Mouse (Mus musculus): ENCODE measurements around the gene Icosl. TPM values are rescaled to one million over a fixed set of nuclear protein-coding genes. Genes with fewer than 3 reads are reported as not detected.

Icosl gene
- polyA plus RNA-seq, 1 experiment from 2014 or later = 4.8 TPM

- Histone ChIP-seq H3K9me3 (no peaks in the 10 kb centered on the region), H3K27ac (no peak overlapping the region), H3K4me2 (replicated peaks) (no peak overlapping the region), H3K27me3 (replicated peaks) (0 out of 2 replicates have a peak, but pooled peaks cover 6% of the 10 kb centered on the region), H3K4me3 (replicated peaks) (no peak overlapping the region), H3K9ac (no peak overlapping the region), H3K36me3 (no peaks in the 10 kb centered on the region), H3K4me1 (replicated peaks) (peaks cover 10% of the 10 kb centered on the region)
- 83% methylated on average over 4 of the region's 4 CpGs for WGBS
- no peak for ATAC-seq
Observed at GRCm38 (mm10) chr10:78046388-78046787, 22.7 kb upstream of the Icosl start.

GRCm38 (mm10) chr10:78048061-78048730 is 20.9 kb upstream of the Icosl start:
- H3K4me2 ChIP-seq (replicated peaks) = no peak overlapping the region
- WGBS = 79% methylated on average over 9 of the region's 10 CpGs

GRCm38 (mm10) chr10:78049519-78050035 is 19.5 kb upstream of the Icosl start:
- H3K27me3 ChIP-seq (replicated peaks) = no peaks in the 10 kb centered on the region
- H3K9me3 ChIP-seq = no peaks in the 10 kb centered on the region
- no peak overlapping the region for H3K4me3 ChIP-seq (replicated peaks)
- H3K9ac ChIP-seq = no peak overlapping the region
- ATAC-seq = no peak
- H3K4me2 ChIP-seq (replicated peaks) = no peak overlapping the region
- no peaks in the 10 kb centered on the region for H3K4me1 ChIP-seq (replicated peaks)
- H3K36me3 ChIP-seq = no peaks in the 10 kb centered on the region
- no peak overlapping the region for H3K27ac ChIP-seq
- WGBS = 51% methylated on average over 11 of the region's 11 CpGs

More at GRCm38 (mm10) chr10:78048061-78048730, 20.9 kb upstream of the Icosl start:
- no peaks in the 10 kb centered on the region for H3K9me3 ChIP-seq
- no peak overlapping the region for H3K9ac ChIP-seq
- no peak overlapping the region for H3K27ac ChIP-seq
- H3K27me3 ChIP-seq (replicated peaks) = 0 out of 2 replicates have a peak, but pooled peaks cover 2% of the 10 kb centered on the region
- H3K4me3 ChIP-seq (replicated peaks) = no peak overlapping the region
- H3K36me3 ChIP-seq = no peaks in the 10 kb centered on the region
- no peak for ATAC-seq
- H3K4me1 ChIP-seq (replicated peaks) = peaks cover 6% of the 10 kb centered on the region

- Histone ChIP-seq H3K9ac (no peak overlapping the region), H3K4me1 (replicated peaks) (no peaks in the 10 kb centered on the region), H3K36me3 (no peaks in the 10 kb centered on the region), H3K9me3 (no peaks in the 10 kb centered on the region), H3K27ac (no peak overlapping the region), H3K4me3 (replicated peaks) (no peak overlapping the region), H3K27me3 (replicated peaks) (no peaks in the 10 kb centered on the region), H3K4me2 (replicated peaks) (no peak overlapping the region)
- 60% methylated on average over 19 of the region's 19 CpGs for WGBS
- ATAC-seq = 0 out of 2 replicates have a peak, but pooled peaks have one; percentile 23
Observed at GRCm38 (mm10) chr10:78054633-78055565, 14.2 kb upstream of the Icosl start.

GRCm38 (mm10) chr10:78057056-78057455 is 12.0 kb upstream of the Icosl start:
- no peak for ATAC-seq
- H3K36me3 ChIP-seq = no peaks in the 10 kb centered on the region
- H3K9ac ChIP-seq = no peak overlapping the region
- H3K9me3 ChIP-seq = no peaks in the 10 kb centered on the region
- WGBS = 87% methylated on average over 8 of the region's 8 CpGs
- H3K4me1 ChIP-seq (replicated peaks) = no peaks in the 10 kb centered on the region
- H3K4me3 ChIP-seq (replicated peaks) = no peak overlapping the region
- H3K27ac ChIP-seq = no peak overlapping the region
- H3K4me2 ChIP-seq (replicated peaks) = no peak overlapping the region
- H3K27me3 ChIP-seq (replicated peaks) = no peaks in the 10 kb centered on the region

GRCm38 (mm10) chr10:78063122-78063521 is 6.0 kb upstream of the Icosl start:
- Histone ChIP-seq H3K4me3 (replicated peaks) (no peak overlapping the region), H3K36me3 (no peaks in the 10 kb centered on the region), H3K27me3 (replicated peaks) (peaks cover 4% of the 10 kb centered on the region; the same call in 1 of the 2 replicates), H3K4me1 (replicated peaks) (peaks cover 4% of the 10 kb centered on the region; the same call in 1 of the 2 replicates), H3K9ac (no peak overlapping the region), H3K27ac (no peak overlapping the region), H3K9me3 (no peaks in the 10 kb centered on the region), H3K4me2 (replicated peaks) (no peak overlapping the region)
- ATAC-seq = no peak
- 78% methylated on average over 9 of the region's 9 CpGs for WGBS

GRCm38 (mm10) chr10:78067226-78067625 is 1.9 kb upstream of the Icosl start:
- ATAC-seq = peak; percentile 34
- 26% methylated on average over 4 of the region's 4 CpGs for WGBS

GRCm38 (mm10) chr10:78068541-78068940 is 561 bp upstream of the Icosl start:
- ATAC-seq = 0 out of 2 replicates have a peak, but pooled peaks have one; percentile 4
- 14% methylated on average over 11 of the region's 11 CpGs for WGBS

More at GRCm38 (mm10) chr10:78067226-78067625, 1.9 kb upstream of the Icosl start:
- H3K4me1 ChIP-seq (replicated peaks) = peaks cover 12% of the 10 kb centered on the region
- no peak overlapping the region for H3K4me3 ChIP-seq (replicated peaks)
- no peaks in the 10 kb centered on the region for H3K36me3 ChIP-seq
- no peak overlapping the region for H3K9ac ChIP-seq
- H3K27me3 ChIP-seq (replicated peaks) = peaks cover 8% of the 10 kb centered on the region; the same call in 1 of the 2 replicates
- no peak overlapping the region for H3K4me2 ChIP-seq (replicated peaks)
- H3K27ac ChIP-seq = no peak overlapping the region
- no peaks in the 10 kb centered on the region for H3K9me3 ChIP-seq

GRCm38 (mm10) chr10:78074151-78074550 is 5.0 kb downstream of the Icosl start:
- Histone ChIP-seq H3K27me3 (replicated peaks) (no peaks in the 10 kb centered on the region), H3K4me2 (replicated peaks) (no peak overlapping the region), H3K27ac (no peak overlapping the region), H3K4me1 (replicated peaks) (peaks cover 5% of the 10 kb centered on the region; the same call in 1 of the 2 replicates), H3K36me3 (no peaks in the 10 kb centered on the region), H3K9me3 (no peaks in the 10 kb centered on the region), H3K4me3 (replicated peaks) (no peak overlapping the region), H3K9ac (no peak overlapping the region)
- 84% methylated on average over 4 of the region's 4 CpGs for WGBS
- no peak for ATAC-seq

More at GRCm38 (mm10) chr10:78068541-78068940, 561 bp upstream of the Icosl start:
- peak overlapping the region; percentile 28; the same call in 1 of the 2 replicates for H3K9ac ChIP-seq
- no peaks in the 10 kb centered on the region for H3K9me3 ChIP-seq
- no peaks in the 10 kb centered on the region for H3K36me3 ChIP-seq
- peaks cover 8% of the 10 kb centered on the region; the same call in 1 of the 2 replicates for H3K27me3 ChIP-seq (replicated peaks)
- peaks cover 12% of the 10 kb centered on the region for H3K4me1 ChIP-seq (replicated peaks)
- H3K4me2 ChIP-seq (replicated peaks) = peak overlapping the region; percentile 98
- H3K27ac ChIP-seq = no peak overlapping the region
- peak overlapping the region; percentile 70 for H3K4me3 ChIP-seq (replicated peaks)

- WGBS = 74% methylated on average over 11 of the region's 11 CpGs
- Histone ChIP-seq H3K9me3 (no peaks in the 10 kb centered on the region), H3K27me3 (replicated peaks) (no peaks in the 10 kb centered on the region), H3K27ac (no peak overlapping the region), H3K4me1 (replicated peaks) (peaks cover 1% of the 10 kb centered on the region; the same call in 1 of the 2 replicates), H3K36me3 (no peaks in the 10 kb centered on the region), H3K4me2 (replicated peaks) (no peak overlapping the region), H3K9ac (no peak overlapping the region), H3K4me3 (replicated peaks) (no peak overlapping the region)
- no peak for ATAC-seq
Observed at GRCm38 (mm10) chr10:78074977-78075376, 5.9 kb downstream of the Icosl start.

GRCm38 (mm10) chr10:78077862-78078261 is 8.8 kb downstream of the Icosl start:
- Histone ChIP-seq H3K4me3 (replicated peaks) (no peak overlapping the region), H3K9me3 (no peaks in the 10 kb centered on the region), H3K9ac (no peak overlapping the region), H3K27ac (no peak overlapping the region), H3K36me3 (no peaks in the 10 kb centered on the region), H3K4me1 (replicated peaks) (no peaks in the 10 kb centered on the region), H3K27me3 (replicated peaks) (no peaks in the 10 kb centered on the region), H3K4me2 (replicated peaks) (no peak overlapping the region)
- 76% methylated on average over 9 of the region's 9 CpGs for WGBS
- ATAC-seq = no peak

GRCm38 (mm10) chr10:78078276-78078675 is 9.2 kb downstream of the Icosl start:
- no peak overlapping the region for H3K4me3 ChIP-seq (replicated peaks)
- no peaks in the 10 kb centered on the region for H3K4me1 ChIP-seq (replicated peaks)
- no peaks in the 10 kb centered on the region for H3K36me3 ChIP-seq
- no peak overlapping the region for H3K27ac ChIP-seq
- WGBS = 79% methylated on average over 5 of the region's 5 CpGs
- H3K4me2 ChIP-seq (replicated peaks) = no peak overlapping the region
- no peaks in the 10 kb centered on the region for H3K9me3 ChIP-seq
- no peak for ATAC-seq
- no peaks in the 10 kb centered on the region for H3K27me3 ChIP-seq (replicated peaks)
- H3K9ac ChIP-seq = no peak overlapping the region
